Mouse (Mus musculus) kidney, adult 11 months (tissue): ENCODE measurements at regions not wholly inside any gene's neighbourhood (a gene's known extent, or its start where the extent isn't known, plus 50 kb on each side); places are given as distances from the start of the nearest gene placed in this dataset.
A peak's percentile ranks its signal among the peaks of the same experiment; 100 is the strongest.

Experiments
- DNase-seq: peaks from one replicate; pipeline ENCODE4 v3.0.0; 2022

DNA sequence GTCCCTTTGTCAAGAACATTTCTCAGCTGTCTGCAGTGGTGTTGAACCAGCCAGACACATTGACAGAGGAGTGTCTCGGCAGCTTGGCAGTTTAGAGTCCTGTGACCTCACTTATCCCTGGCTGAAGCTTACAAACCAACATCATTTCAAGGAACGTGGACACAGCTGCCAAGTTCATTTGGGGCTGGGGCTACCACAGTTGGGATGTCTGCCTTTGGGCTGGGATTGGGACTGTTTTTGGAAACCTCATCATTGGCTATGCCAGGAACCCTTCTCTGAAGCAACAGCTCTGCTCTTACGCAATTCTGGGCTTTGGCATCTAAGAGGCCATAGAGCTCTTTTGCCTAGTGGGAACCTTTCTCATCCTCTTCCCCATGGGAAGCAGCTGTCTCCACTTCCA lies 200.4 kb downstream of the Gm15262 start:
- peak; percentile 1 for DNase-seq

DNA sequence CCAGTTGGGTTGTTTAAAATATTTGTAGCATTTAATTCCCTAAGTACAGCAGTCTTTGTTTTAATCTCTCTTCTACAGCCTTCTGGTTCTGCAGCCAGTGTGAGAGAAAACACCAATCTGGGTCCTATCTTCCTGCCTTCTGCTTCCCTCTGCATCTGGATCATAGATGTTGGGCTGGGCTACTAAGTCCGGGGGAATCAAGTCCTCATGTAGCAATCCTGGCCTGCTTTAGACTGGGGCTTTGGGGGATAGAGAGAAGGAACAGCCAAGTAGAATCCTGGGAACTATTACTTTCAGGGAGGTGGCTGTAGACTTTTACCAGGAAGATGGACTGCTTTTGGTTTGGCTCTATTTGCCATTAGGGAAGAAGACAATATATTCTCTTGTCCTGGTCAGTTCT lies 205.5 kb upstream of the Rai2 start:
- DNase-seq: no peak

DNA sequence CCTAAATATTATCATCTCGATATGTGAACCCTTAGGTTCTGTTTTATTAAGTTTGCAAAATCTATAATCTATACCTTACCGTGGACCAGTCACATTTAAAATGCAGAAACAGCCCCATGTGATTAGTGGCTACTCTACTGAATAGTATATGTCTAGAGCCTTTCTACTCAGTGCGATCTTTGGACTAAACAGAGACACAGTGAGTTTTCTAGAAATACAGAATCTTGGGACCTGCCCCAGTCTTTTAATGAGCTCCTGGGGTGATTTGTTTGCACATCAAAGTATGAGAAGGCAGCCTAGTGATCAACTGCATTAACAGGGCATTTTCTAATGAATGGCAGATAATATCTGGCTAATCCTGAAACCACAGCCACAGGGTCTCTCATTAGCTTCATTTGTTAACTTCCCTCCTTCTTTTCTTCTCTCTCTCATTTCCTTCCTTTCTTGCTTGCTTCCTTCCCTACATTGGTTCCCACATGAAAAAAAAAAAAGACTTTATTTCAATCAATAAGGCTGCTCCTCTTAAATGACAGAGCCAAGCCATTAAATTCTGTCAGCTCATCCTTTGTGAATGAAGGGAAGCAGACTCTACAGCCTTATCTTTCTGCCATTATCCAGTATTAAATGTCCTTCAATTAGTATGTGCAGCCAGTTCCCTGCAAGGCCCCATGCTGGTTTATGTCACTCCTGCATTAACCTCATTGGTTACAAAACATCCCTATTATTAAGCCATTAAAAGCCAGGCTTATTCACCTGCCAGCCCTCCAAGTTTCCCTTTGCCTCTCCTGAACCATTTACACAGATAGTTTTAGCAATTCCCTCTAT lies 193.2 kb upstream of the Rai2 start:
- DNase-seq: no peak

DNA sequence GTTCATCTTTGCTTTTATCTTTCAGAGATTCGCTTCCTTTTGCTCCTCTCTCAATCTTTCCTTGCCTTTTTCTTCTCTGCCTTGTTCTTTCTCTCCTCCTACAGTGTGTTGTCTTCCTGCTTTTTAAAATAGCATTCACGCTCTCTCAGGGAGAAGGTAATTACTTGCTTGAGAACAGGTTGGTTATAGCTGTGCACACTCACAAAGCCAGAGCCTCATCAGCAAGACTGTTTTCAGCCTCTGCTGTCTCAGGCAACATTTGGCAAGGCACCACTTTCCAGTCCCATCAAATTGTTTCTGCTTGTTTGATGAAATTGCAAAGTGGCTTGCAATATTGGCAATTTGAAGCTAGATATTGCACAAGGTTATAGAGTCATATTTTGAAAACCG lies 192.6 kb upstream of the Rai2 start:
- DNase-seq: no peak

DNA sequence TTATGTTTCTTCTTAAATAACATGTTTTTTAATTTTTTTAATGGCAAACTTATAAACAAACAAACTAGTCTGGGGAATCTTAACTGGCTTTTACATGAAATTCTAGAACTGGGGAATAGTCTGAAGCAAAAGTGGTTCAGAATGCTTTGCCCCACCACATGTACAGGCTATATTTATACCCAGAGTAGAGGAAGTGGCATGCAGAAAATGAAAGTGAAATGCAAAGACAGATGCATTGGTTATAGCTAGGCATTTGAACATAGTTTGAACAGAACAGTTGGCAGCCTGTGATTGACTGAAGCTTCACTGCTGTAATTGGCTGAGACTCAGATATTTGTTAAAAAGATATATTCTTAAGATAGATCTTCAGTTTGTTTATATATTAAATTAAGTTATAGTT lies 179.6 kb upstream of the Rai2 start:
- DNase-seq: no peak

DNA sequence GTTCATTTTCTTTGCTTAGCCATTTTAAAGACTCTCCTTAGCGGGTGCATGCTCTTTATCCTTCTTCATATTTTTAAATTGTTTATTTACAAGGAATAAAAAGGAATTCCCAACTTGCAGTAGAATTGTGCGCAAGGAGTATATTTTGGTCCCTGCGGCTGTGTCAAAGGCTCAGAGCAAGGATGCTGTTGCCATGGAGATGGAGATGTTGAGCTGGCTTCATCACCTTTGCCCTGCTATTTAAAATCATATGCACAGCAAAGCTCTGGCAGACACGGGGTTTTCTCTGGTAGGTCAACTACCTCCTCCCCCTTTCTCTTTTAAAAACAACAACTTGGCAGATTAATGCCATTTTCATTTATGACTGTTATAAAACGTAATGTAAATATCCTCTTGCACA lies 160.0 kb upstream of the Rai2 start:
- no peak for DNase-seq

DNA sequence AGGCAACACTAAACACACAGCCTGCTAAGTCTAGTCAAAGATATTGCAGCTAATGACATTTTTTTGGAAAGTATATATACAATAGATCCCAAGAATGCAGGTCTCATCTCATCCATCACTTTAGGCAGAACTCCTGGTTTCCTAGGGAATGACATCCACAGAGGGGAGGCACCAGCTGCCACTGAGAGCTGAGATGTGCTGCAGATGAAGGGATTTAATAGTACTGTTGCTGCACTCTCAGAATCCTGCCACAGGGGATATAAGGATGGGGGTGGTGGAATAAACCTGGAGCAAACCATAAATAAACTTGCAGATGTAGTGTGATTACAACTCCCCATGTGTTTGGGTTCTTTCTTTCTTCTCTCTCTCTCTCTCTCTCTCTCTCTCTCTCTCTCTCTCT lies 158.4 kb upstream of the Rai2 start:
- no peak for DNase-seq

DNA sequence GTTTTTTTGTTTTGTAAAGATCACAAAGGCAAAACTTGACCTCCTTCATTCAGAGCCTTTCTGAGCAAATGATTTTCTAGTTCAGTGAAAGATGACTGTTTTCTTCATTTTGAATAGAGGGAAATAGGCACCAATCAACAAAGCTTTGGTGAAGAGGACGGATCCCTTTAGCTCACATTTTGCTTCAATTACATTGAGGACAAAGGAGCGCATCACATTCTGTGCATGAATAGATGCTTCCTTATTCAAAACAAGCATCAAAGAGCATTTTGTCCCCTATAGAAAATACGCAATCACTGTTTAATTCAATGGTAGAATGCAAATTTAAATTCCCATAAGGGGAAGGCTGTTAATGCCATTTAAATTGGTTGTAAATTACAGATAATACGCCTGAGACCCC lies 150.4 kb upstream of the Rai2 start:
- DNase-seq: no peak

DNA sequence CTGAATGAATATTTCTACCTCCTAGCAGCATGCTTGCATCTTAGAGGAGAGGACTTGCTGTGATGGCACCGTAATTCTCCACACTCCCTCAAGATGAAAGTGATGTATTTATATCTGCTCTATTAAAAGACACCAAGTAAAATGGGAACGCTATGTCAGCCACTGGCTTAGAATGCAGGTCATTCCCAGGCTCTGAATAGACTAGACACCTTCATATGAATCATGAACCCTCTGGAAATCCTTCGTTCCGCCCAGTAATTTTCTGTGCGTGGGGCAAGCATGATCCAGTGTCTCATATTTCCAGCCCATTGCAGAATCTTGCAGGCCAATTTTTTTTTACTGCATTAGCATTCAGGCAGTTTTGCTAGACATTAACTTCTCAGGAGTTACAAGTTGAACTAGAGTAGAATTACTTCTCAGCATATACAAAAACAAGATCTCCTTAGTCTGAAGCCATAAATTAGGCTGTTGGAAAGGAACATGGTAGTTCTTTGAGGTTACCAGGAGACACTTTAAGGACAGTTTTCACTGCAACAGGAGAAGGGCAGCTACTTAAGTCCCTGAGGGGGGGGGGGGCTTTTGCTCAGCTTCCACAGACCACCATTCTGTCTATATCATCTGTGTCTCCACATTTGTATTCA lies 134.7 kb upstream of the Rai2 start:
- no peak for DNase-seq

DNA sequence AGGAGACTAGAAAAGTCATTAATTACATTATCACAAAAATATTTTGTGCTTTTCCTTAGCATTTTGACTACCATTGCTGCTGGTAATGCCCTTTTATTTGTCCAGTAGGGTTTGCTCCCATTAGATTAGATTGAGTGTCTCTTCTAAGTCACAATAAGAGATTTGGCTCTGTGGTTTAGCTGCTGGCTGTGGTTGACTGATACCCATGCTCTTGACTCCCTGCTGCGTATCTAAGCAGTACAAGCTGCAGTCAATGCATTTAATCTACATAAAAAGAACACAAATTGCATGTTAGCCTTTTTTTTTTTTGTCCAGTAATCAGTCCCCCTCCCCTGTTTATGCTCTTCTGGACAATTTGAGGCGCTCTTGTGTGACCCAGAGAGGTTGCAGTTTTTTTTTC lies 133.0 kb upstream of the Rai2 start:
- no peak for DNase-seq

DNA sequence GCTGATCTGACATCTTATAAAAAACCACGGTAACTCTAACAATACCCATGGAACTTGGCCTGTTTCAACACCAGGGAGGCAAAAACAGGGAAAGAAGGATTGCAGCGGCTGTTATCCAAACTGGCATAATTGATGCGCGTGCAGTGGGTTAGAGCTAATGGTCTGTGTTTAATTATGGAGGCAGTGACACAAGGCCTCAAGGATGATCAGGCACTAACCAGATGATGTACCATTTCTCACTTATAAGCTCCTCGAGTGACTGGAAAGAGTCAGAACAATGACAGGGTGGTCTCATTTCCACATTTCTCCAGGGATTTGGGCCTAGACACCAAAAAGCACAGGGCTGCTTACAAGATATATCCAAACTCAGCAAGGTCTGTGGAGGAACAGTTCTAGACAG lies 83.0 kb upstream of the Rai2 start:
- DNase-seq: no peak

DNA sequence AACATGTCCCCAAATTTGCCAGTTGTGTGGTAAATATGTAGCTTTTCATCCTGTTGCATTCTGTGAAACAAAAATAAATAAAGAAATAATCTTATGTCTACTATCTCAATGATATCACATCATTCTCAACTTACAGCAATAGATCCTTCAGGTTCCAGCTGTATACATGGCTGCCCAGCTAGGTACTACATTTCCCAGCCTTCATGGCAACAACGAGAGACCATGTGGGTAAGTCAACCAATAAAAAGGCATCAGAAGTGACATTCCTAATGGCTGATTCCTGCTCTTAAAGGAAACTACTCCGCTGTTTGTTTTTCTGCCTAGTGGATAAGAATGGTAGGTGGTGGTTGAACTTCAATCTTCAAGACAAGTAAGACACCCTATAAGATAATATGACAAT lies 82.5 kb upstream of the Rai2 start:
- no peak for DNase-seq

DNA sequence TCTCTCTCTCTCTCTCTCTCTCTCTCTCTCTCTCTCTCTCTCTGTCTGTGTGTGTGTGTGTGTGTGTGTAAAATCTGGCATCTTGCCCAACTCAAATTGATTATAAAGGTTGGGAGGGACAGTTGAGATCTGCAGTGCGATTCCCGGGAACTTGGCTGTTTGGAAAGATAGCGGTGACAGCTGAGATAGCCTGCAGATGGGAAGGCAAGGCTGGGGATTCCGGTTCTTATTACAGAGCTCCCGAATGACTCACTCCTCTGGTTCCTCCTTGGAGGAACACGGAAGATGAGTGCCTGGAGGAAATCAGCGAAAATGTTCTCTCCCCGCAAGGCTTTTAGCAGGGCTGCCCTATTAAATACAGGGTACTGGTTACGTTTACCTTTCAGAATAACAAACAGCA lies 81.2 kb upstream of the Rai2 start:
- DNase-seq: no peak

DNA sequence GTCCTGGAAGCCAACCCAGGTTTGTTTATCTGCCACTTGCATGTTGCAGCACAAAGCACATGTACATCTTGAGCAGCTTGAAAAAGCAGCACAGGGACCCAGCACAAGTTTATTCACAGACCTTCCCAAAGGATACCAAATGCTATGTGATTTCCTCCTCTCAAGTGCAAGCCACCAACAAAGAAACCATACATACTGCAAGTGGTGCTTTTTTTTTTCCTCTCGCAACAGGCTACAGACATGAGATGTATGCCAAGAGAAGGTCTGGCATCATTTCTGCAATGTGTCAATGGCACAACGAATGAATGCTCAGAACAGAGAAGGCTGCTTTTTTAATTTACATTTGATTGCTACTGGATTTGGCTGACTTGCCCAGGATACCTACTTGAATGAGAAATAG lies 63.8 kb upstream of the Rai2 start:
- DNase-seq: no peak

DNA sequence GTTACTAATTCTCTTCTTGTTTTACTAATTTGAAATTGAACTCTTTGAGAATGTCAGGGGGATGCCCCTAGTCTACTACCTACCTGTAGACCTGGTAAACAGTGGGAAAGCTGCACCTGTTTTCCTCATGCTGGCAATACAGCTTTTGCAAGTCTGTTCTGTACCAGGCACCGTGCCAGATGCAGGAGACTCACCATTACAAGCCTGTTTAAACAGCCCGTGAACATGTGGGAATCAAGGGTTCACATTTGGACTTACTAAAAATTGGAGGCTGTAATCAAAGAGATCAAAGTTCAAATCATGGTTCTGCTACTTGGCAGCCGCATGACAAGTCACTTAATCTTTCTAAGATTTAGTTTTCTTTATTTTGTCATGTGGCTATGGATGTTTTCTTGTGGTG lies 56.8 kb upstream of the Rai2 start:
- peak; percentile 35 for DNase-seq

DNA sequence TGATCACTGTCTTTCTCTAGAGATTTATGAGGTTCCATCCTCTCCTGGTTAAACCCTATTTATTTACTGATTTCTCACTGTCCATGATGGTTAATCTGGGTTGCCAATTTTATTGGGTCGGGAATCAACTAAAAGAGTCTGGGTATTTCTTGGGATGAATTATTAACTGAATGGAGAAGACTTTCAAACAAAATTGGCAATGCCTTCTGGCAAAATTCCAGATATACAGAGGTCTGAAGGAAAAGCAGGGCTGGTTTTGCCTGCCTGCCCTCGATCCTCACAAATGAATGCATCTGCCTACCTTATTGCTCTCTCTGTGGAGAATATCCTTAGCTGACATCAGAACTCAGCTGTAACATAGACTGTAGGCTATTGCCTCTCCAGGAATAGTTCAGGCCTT lies 54.9 kb upstream of the Rai2 start:
- DNase-seq: peak; percentile 4
